Mouse (Mus musculus): ENCODE measurements around the gene Atp1b1.

Atp1b1 gene

DNA sequence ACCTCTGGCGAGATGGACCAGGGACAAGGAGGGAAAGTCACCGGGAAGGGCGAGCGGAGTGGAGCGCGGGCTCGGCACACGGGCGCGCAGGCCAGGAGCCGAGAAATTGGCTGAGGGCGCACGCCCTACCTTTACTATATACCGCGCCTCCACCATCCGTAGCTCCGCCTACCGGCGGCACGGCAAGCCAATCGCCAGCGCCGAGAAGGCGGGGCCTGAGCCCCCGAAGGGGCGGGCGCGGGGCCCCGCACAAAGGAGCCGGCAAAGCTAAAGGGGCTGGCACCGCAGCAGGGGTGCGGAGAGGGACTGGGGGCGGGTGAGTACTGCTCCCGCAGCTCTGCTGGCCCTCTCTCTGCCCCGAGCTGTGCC lies at the start of gene Atp1b1:
Gene Atp1b1, minus strand, starts transcription at position 111 of the 369 bp plus-strand sequence.
- DNase-seq (ENCODE audit: low spot score in 2 of 2) = peak; percentile 77 to 86

DNA sequence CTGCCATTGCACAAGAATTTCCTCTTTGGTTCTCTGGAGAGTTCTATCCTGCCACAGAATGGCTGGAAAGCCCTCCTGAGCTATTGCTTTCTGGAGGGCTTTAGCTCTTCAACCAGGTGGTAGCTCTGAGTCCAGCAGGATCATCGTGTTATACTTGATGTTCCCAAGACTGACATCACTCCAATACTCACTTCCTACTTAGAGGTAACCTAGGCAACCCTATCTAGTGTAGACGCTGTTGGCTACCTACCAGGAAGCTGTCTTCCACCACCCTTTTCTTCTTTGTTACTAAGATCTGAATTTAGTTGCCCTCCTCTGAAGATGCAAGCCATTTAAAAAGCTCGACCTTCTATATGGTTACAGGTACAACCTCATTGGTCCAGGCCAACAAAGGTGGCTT lies 46.9 kb upstream of the Atp1b1 start:
- DNase-seq (ENCODE audit: low spot score in 2 of 2) = no peak

DNA sequence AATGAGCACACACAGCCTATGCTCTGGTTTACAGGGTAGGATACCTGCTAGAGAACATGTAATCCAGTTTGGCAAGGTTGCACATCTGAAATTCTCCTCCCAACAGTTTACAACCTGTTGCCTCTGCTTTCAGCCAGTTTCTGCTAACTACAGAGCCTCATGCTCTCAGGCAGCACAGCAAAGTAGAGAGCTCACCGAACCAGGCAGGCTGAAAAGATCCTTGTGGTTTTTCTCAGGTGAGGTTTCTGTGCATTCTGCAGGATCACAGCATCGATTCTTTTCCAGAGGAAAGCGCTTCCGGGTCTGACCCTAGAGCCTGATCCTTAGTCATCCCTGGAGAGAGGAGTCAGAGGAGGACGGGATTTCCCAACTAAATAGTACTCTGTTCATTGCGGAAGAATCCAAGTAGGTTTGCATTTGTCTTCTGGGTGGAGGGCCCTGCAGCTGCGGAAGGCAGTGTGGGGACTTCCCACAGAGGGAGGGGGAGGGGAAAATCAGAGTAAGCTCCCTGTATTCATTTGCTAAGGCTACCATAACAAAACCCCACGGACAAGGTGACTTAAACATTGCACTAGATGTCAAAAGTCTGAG lies 45.1 kb upstream of the Atp1b1 start:
- no peak for DNase-seq (ENCODE audit: low spot score in 2 of 2)

DNA sequence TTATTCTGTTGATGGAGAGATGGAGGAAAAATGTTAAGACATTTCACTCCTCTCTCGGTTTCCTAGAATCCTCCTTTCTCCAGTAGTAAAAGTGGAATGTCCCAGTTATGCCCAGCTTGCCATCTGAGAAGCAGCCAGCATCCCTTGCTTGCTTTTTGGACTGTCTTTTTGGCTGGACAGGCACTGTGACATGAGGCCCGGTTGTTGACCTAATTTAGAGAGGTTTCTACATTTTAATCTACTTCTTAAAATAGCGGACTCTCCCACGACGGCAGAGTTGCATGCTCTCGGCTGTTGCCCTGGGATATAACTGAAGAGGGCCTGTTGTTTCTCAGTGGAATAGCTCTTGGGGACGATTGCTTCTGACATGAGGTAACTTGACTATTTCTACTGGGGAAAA lies 44.1 kb upstream of the Atp1b1 start:
- no peak for DNase-seq (ENCODE audit: low spot score in 2 of 2)

DNA sequence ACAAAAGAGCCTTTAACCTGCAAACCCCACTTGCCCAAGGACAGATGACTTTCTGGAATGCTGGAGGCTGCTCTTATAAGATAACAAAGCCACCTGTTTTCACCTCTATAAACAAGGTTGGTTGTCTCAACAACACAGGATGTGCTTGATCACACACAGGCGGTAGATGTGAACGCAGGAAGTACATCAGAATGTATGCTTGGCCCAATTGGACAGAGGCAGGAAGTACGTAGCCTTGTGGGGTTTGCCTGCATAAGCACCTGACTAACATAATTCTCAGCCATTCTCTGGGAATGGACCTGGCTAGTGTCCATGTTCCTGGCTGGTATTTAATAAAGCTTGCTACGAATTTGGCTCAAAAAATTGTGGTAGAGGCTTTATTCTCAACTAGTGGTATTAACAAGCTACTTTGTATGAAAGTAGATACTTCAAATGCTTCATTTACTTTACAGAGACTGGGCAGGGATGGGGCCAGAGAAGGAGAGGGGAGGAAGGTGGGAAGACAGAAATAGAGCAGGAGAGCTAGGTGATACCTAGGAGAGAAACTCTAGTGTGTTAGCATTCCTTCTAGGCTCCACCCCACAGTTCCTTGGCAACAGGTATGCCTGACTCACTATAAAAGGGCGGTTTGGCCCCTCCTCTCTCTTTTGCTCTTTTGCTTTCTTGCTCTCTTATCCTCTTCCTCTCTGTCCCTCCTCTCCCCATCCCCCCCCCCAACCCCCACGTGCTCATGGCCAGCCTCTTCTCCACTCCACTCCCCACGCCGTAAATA lies 36.8 kb upstream of the Atp1b1 start:
- no peak for DNase-seq (ENCODE audit: low spot score in 2 of 2)

DNA sequence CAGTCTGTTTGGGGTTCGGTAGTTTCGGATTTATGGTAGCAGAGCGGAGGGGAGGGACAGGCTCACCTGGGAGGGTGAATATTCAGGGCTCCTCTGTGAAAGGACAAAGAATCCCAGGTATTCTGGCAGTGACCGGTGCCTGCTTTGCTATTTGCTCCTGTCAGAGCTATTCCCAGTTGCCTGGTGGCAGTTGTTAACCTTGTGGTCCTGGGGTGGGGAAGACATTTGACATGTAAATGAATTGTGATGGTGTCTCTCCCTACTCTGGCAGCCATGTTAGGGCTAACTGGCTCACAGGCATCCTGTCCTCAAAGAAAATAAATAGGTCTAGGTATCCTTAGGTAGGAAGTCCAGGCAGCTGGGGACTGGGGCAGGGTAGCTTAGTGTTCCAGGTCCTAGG lies 36.1 kb upstream of the Atp1b1 start:
- no peak for DNase-seq (ENCODE audit: low spot score in 2 of 2)

DNA sequence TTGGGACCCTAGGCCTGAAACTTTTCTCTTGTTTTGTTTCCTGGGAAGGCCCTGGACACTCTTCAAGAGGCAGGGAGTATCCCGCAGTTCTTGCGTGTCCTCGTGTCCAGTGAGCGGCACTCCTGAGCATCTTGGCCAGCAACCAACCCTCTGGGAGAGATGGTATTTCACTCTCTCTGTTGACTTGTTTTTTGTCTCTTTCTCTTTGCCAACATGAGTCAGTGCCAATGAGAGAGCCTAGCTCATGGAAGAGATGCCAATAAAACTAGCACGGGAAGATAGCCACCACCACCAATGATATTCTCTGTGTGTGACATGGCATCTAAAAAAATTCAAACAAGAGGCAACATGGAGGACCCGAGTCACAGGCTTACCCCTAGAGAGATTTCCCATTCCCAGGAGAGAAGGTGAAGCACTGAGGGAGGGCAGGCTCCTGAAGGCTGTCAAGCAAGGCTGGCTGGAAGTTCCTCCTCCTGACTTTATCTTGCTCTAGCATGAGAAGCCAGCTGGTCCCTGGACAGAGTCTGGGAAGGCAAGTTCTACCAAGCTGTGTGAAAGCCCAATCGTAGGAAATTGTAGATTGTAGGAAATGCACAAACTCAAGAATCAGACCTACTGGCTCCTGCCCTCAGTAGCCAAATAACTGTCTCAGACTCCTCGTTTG lies 35.0 kb upstream of the Atp1b1 start:
- no peak for DNase-seq (ENCODE audit: low spot score in 2 of 2)

DNA sequence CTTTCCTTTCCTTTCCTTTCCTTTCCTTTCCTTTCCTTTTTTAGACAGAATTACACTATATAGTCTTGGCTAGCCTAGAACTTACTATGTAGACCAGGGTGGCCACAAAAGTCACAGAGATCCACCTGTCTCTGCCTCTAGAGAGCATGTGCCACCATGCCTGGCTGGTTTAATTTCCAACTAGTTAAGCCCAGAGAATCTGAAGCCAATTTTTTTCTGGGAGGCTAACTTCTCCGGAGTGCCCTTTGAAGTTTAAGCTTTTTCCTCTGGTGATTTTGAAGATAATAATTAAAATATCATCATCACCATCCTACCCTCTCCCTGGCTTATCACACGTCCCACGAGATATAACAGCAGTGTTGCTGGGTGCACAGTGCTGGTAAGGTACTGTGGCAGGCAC lies 34.3 kb upstream of the Atp1b1 start:
- no peak for DNase-seq (ENCODE audit: low spot score in 2 of 2)

DNA sequence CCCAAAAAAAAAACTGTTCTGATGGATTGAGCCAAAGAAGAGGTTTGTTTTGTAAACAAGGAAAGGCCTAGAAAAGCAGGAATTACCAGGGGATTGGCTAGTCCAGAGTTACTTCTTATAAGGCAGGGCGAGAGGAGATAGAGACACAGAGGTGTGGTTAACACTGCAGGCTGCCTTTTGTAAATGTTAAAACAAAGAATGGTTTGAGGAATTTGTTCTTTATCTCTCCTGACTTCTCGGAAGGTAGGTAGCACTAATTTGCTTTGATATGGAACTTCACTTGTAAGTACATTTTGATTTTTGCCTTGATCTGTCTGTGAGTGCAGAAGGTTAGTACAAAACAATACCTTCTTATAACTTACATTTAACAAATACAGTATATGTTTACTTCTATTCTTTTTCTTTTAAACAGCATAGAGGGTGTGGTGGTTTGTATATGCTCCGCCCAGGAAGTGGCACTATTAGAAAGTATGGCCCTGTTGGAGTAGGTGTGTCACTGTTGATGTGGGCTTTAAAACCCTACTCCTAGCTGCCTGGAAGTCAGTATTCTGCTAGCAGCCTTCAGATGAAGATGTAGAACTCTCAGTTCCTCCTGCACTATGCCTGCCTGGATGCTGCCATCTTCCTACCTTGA lies 31.9 kb upstream of the Atp1b1 start:
- DNase-seq (ENCODE audit: low spot score in 2 of 2) = no peak

DNA sequence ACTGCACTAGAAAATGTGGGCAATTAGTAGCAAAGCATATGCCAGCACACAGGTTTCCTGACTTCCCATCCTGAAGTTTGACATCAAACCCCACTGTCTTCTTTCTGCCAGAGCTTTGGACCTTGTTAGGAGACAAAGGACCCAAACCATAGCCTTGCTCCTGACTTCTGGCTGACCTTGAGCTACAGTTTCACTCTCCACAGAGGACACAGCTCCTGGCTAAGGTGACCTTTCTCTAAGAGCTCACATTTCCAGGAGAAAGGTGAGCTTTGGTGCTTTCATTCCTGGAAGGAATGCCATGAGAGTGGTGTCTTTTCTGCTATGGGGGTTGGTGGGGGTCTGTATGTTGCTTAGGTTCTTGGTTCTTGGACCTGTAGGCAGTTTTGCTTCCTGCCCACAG lies 25.6 kb upstream of the Atp1b1 start:
- DNase-seq (ENCODE audit: low spot score in 2 of 2) = no peak

DNA sequence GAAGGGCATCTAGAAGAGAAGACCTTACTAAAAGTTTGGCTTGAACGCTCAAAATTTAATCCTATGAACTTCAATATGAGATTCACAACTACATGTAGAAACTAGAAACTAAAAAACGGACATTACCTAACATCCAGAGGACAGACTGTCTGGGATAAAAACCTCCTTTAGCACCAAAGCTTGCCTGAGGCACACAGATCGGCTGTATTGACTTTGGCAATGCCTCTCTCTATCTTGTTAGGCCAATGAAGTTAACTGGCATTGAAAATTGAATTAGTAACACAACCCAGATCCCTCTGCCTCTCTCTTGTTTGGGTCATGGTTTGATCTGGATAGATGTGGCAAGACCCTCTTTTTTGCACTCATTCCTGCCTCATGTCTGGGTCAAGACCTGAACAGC lies 24.7 kb upstream of the Atp1b1 start:
- no peak for DNase-seq (ENCODE audit: low spot score in 2 of 2)

DNA sequence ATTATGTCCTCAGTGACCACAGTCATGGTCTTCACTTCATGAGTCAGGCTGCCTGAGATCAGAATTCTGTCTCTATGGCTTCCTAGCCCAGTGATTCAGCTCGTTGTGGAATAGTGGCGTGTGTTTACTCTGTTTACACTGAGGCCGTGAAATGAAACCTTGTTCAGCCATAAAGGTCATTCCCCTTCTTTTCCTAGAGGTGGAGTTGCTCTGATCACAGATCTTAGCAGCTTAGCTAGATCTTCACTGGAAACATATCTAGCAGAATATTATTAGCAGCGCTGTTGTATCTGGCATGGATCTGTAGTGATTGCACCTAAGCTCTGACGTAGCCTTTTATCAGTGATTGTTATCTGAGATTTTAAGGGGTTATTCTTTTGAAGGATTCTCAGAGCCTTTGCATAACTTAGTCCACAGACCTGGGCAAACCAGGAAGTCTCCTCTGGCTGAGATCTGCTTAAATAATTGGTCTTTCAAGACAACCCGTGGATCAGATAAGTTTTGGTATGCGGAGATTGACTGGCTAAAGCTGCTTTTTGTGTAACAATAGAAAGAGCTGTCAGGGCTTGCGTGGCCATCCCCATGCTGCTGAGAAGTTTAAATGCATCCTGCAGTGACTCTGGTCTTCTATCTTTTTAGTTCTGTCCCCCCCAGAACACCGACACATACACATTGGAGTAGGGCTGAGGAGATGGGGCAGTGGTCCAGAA lies 23.6 kb upstream of the Atp1b1 start:
- DNase-seq (ENCODE audit: low spot score in 2 of 2) = no peak

DNA sequence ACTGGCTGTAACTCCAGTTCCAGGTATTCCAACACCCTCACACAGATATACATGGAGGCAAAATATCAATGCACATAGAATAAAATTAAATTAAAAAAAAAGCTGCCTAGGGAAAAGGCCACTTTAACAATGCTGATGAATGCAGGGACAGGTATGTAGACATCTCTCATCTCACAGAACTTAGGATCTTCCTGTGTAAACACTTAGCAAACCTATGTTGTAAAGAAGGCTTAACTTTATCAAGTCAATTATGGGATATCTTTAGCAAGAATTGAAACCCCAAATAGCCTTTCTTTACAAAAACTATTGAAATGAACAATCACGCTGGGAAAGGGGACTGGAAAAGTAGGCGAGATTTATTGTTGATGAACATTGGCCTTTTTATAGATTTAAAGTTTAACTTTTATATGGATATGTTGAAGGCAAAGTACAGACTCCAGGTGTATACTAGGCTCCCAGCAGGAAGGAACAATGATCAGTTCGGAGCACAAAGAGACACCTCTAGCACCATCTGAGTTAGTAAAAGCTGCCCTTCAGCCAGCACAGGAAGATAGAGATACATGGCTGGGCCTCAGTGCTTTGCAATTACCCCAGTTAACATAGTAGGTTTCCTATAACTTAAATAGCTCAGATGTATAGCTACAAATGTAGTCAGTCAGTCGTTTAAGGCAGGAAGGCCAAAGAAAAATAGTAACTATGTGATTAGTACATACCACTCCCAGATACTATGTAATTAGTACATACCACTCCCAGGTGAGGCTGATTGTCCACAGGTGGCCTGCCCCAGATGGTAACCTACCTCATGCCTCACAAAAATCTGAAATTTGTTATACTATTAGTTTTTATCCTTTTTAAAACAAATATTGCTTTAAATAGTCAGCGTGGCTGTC lies 22.8 kb upstream of the Atp1b1 start:
- no peak for DNase-seq (ENCODE audit: low spot score in 2 of 2)

DNA sequence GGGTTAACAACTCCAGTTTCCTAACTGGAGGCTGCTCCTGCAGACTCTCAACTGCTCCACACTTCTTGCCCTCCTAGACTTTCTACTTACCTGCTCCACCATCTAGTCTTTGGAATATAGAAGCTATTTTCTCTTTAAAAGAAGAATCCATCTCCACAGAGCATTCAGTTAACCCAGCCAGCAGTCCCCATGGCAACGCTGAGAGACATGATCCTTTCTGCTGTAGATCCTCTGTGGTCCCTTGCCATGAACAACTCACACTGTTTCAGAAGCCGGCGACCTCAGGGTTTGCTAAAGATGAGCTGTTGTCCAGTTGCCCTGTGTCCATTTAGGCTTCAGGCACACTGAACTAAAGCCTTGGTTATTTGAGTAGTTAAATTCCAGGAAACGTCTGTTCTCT lies 17.7 kb upstream of the Atp1b1 start:
- DNase-seq (ENCODE audit: low spot score in 2 of 2) = no peak

DNA sequence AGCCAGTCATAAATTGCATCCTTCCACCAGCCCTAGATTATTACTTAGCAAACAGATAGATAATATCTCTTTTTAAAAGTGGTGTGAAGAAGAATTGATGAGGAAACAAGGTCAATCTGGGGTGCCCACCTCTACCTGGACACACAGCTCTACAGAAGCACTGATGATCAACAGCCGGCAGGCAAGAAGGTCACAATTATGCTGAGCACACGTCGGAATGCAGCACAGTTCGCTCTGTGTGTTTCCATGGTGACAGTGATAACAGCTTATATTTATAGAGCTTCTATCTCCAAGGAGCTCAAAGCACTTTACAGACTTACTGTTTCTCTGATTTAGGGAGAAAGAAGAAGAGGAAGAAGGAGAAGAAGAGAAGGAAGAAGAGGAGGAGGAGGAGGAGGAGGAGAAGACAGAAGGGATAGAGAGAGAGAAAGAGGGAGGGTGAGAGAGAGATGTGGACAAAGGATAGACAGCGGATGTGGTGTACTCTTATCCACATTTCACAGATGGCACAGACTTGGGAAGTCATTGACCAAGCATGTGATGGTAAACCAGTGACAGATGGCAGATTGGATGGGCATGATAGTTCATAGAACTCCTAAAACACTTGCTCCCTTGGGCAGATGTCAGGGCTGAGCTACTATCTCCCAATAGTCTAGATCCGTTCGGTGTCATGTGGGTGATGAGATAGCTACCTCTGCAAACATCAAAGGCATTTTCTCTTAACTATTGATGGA lies 16.8 kb upstream of the Atp1b1 start:
- no peak for DNase-seq (ENCODE audit: low spot score in 2 of 2)

DNA sequence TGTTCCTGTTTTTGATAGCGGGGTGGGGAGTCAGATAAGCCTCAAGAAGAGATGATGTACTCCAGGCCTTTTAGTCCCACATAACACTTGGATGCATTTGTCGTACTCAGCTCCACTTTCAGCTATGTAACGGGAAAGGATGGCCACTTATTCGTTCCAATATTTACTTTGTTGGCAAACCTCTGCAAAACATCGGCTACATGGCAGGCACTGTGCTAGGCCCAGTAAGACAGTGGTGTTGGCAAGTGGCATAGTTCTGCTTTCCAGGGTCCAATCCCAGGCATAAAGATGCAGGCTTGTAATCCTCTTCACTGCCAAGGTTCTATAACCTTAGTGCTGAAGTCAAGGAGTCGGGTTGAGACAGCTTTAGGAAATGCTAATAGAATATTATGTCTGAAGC lies 16.2 kb upstream of the Atp1b1 start:
- DNase-seq (ENCODE audit: low spot score in 2 of 2) = no peak

DNA sequence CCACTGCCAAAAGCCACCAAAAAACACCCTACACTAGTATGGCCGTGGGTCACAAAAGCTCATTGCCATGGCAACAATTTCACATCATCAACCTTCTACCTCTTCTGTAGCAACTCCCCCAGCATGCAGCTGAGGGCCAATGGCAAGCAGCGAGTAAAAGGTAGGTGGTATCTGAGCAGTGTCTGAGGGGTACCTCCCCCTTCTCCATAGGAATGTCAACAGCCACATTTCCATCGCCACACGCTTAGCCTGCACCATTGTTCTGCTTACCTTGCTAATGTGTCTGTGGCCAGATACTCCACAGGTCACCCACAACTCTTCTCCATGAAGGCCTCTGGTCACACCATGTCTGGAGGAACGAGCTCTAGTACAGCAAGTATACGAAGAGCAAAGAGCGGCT lies 15.2 kb upstream of the Atp1b1 start:
- no peak for DNase-seq (ENCODE audit: low spot score in 2 of 2)

DNA sequence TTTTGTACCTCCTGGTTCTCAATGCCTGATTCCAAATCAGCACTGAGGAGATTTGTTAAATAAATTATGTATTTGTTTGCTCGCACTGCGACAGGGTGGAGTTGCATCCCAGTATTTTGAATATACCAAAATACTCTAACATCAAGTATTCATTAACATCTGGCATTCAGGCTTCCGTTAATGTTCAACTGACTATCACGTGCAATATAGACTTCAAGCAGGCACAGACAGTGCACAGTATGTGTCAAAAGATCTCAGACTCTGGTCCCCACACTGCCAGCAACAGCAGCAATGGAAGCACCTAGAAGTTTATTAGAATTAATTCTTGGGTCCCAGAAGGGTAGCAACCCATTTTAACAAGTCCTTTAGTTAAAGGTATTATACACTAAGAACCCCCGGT lies 13.5 kb upstream of the Atp1b1 start:
- no peak for DNase-seq (ENCODE audit: low spot score in 2 of 2)

DNA sequence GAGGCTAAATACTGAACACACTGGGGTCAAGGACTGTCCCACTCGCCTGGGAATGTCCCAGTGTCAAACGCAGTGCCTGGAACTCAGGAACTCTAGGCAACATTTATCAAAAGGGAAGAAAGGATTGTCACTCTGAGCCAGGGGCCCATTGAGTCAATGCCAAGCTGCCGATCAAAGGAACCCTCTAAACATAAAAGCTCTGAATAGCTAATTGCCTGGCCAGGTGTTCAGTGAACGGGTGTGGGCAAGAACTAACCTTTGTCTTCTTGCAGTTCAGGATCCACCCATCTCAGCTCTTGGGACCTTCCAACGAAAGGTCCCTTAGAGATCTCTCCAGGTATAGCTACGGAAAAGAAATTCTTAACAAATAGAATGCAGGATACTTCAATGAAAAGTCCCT lies 12.8 kb upstream of the Atp1b1 start:
- DNase-seq (ENCODE audit: low spot score in 2 of 2) = no peak

DNA sequence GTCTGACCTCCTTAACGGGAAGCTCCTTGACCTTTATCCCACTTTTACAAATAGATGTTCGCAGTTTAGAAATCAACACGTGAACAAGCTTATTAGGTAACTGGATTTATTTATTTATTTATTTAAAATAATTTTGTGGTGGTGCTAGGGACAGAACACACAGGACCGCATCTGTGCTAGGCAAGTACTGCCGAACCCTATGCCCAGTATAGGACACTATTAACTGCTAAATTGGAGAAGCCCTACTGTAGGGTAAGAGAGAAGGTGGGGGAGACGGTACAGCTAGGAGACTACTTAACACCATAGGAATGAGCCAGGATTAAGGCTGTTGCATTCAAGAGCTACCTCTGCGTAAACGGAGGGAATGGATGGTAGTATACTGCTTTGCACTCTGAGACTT lies 10.2 kb upstream of the Atp1b1 start:
- no peak for DNase-seq (ENCODE audit: low spot score in 2 of 2)

DNA sequence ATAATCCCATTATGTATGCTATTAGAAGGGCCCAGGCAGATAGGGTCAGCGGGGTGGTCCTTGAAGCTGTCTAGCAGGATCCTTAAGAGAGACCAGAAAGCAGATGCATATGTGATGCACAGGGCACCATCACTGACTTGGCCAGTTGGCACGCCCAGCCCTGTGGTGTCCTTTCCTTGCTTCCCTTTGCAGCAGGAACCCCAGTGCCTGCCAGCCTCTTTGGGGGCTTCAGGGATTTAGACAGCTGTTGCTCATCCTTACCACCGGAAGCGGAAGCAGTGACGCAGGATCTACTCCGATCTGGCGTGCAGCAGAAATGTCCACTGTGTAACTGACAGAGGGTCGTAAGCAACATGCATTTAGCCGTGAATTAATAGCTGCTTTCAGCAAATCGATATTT lies 9.3 kb upstream of the Atp1b1 start:
- DNase-seq (ENCODE audit: low spot score in 2 of 2) = no peak
